ENCODE assay signal across 18 mouse cellular contexts in genomic region chr19:60948996-60949395, GRCm38 (mm10). TPM values are rescaled to one million over a fixed set of nuclear protein-coding genes. Genes with fewer than 3 reads are reported as not detected.
DNase-seq lines count a peak whose midpoint lies in the region; ATAC-seq and TF ChIP-seq lines count a peak whose summit lies in the region.
"Had no signal": no experiment of that assay in that cellular context is flagged by ENCODE, and none has a peak within 500 bp of the region (broad histone marks: within the 10 kb centered on the region; RNA-seq: fewer than 3 reads in every experiment).

No protein-coding gene starts in this region.

- no peak for TF ChIP-seq CTCF in lung, postnatal 0 days (IDR thresholded peaks at IDR 0.05)

- H3K9me3 ChIP-seq in lung, postnatal 0 days (ENCODE audit: low read length), result no peaks in the 10 kb centered on the region
- H3K9me3 ChIP-seq in heart, embryonic 14.5 days (ENCODE audit: control insufficient read depth, low read length), result no peaks in the 10 kb centered on the region
- H3K9me3 ChIP-seq: embryonic facial prominence, embryonic 13.5 days; forebrain, embryonic 10.5 days; hindbrain, embryonic 15.5 days; limb, embryonic 15.5 days; megakaryocyte, embryonic 14.5 days had no signal

- H3K36me3 ChIP-seq in lung, postnatal 0 days (ENCODE audit: insufficient read depth, low read length), result no peaks in the 10 kb centered on the region
- H3K36me3 ChIP-seq in heart, embryonic 14.5 days (ENCODE audit: control insufficient read depth, insufficient read depth, low read length), result no peaks in the 10 kb centered on the region
- H3K36me3 ChIP-seq: embryonic facial prominence, embryonic 13.5 days; forebrain, embryonic 10.5 days; hindbrain, embryonic 15.5 days; limb, embryonic 15.5 days had no signal

- H3K4me1 ChIP-seq in lung, postnatal 0 days (ENCODE audit: insufficient read depth, low read depth, low read length), result peaks cover 17% of the 10 kb centered on the region; the same call in 1 of the 2 replicates
- H3K4me1 ChIP-seq in heart, embryonic 14.5 days (ENCODE audit: control insufficient read depth in 2 of 2, insufficient read depth in 2 of 2, low read length in 2 of 2), result peaks cover 14 to 55% of the 10 kb centered on the region in 2 experiments
- H3K4me1 ChIP-seq: hindbrain, embryonic 15.5 days; limb, embryonic 15.5 days had no signal

- no peak overlapping the region for H3K4me2 ChIP-seq in lung, postnatal 0 days (replicated peaks; ENCODE audit: low read depth, low read length)
- H3K4me2 ChIP-seq in heart, embryonic 14.5 days (ENCODE audit: low read length), result no peak overlapping the region
- H3K4me2 ChIP-seq: embryonic facial prominence, embryonic 13.5 days; hindbrain, embryonic 15.5 days; limb, embryonic 15.5 days had no signal

- H3K9ac ChIP-seq in lung, postnatal 0 days (replicated peaks; ENCODE audit: low read depth), result no peak overlapping the region
- no peak overlapping the region for H3K9ac ChIP-seq in heart, embryonic 14.5 days (ENCODE audit: low read length)
- H3K9ac ChIP-seq: embryonic facial prominence, embryonic 13.5 days; hindbrain, embryonic 15.5 days; limb, embryonic 15.5 days had no signal

- H3K27me3 ChIP-seq in lung, postnatal 0 days (replicated peaks; ENCODE audit: insufficient read depth, low read length), result no peaks in the 10 kb centered on the region
- no peaks in the 10 kb centered on the region for H3K27me3 ChIP-seq in heart, embryonic 14.5 days (ENCODE audit: control insufficient read depth, insufficient read depth, low read length)
- H3K27me3 ChIP-seq: embryonic facial prominence, embryonic 13.5 days; hindbrain, embryonic 15.5 days; limb, embryonic 15.5 days; megakaryocyte, embryonic 14.5 days; Patski had no signal

- no peak for TF ChIP-seq EP300 in lung, postnatal 0 days (IDR thresholded peaks at IDR 0.05)

- peak overlapping the region; percentile 16; the same call in 1 of the 2 replicates for H3K27ac ChIP-seq in lung, postnatal 0 days (ENCODE audit: low read length)
- peak overlapping the region; percentile 50 to 52; a peak in 3 of 4 replicates for H3K27ac ChIP-seq in heart, embryonic 14.5 days (replicated peaks in 1 of 2; ENCODE audit: control insufficient read depth in 1 of 2, insufficient read depth in 1 of 2, low read depth in 2 of 2, low read length in 2 of 2)
- H3K27ac ChIP-seq: embryonic facial prominence, embryonic 13.5 days; forebrain, embryonic 10.5 days; hindbrain, embryonic 15.5 days; limb, embryonic 15.5 days had no signal

- 29% methylated on average over 1 of the region's 1 CpGs for WGBS in lung, postnatal 0 days
- 69% methylated on average over 1 of the region's 1 CpGs for WGBS in heart, embryonic 14.5 days

- no peak overlapping the region for H3K4me3 ChIP-seq in lung, postnatal 0 days (ENCODE audit: low read depth, low read length)
- no peak overlapping the region for H3K4me3 ChIP-seq in heart, embryonic 14.5 days (ENCODE audit: control insufficient read depth in 1 of 2, insufficient read depth in 1 of 2, low read depth in 1 of 2, low read length in 2 of 2)
- H3K4me3 ChIP-seq: embryonic facial prominence, embryonic 13.5 days; forebrain, embryonic 10.5 days; hindbrain, embryonic 15.5 days; limb, embryonic 15.5 days; megakaryocyte, embryonic 14.5 days had no signal

- DNase-seq in gastrocnemius, postnatal 25 days, result peak; percentile 16
- DNase-seq in gastrocnemius, postnatal 10 days, result no peak
- no peak for DNase-seq in lung, postnatal 0 days (ENCODE audit: low spot score)
- DNase-seq in lung, postnatal 14 days, result no peak
- DNase-seq in embryo, embryonic 9.5 days (ENCODE audit: extremely low spot score), result no peak
- DNase-seq in yolk sac, embryonic 10.5 days (ENCODE audit: low spot score), result no peak
- DNase-seq in c-Kit-positive CD71-positive TER-119-positive erythroid progenitor cells, embryonic 14.5 days (ENCODE audit: low spot score), result no peak
- DNase-seq: lung, adult 18-20 months; right cerebral cortex, postnatal 25 days; thymus, adult 2 months had no signal

- ATAC-seq in lung, postnatal 0 days, result no peak
- no peak for ATAC-seq in heart, embryonic 14.5 days (ENCODE audit: insufficient number of reproducible peaks, insufficient read depth, low FRiP score, low read depth)
- ATAC-seq: midbrain, embryonic 16.5 days; Patski had no signal

RNA-seq across cellular contexts. Expression of gene Grk5, which starts 59.4 kb away (rescaled TPM):
- 1 to 10 TPM; 4.6 to 5.5 TPM for total RNA-seq in gastrocnemius, postnatal 25 days (2021)
- 1 to 10 TPM; 6.8 to 9.7 TPM for total RNA-seq in gastrocnemius, postnatal 10 days (2021)
- polyA plus RNA-seq in lung, postnatal 0 days (2015; fragmentation: Nextera tagmentation; extraction: Ambion mirVana), result 7.2 and 9.1 TPM in 2 replicates
- polyA plus RNA-seq in heart, embryonic 14.5 days (2014; fragmentation: Nextera tagmentation; extraction: Ambion mirVana), result 4.5 TPM in 2 replicates
